Mouse (Mus musculus) liver, embryonic 13.5 days (tissue): ENCODE measurements around the gene Arl15. TPM values are rescaled to one million over a fixed set of nuclear protein-coding genes. Genes with fewer than 3 reads are reported as not detected.

Experiments
- ATAC-seq: fragments of 200-750 bp; cut with Nextera tagmentation; 2 replicates; pipeline ENCODE4 v1.8.0; 2017; ENCODE audit warnings: low read depth, mild to moderate bottlenecking, moderate number of reproducible peaks, moderate library complexity
- DNase-seq: peaks from one replicate; pipeline ENCODE4 v3.0.0; 2022
- H3K27ac ChIP-seq: fragments of 300-500 bp; sonication (generic); 2 replicates; pipeline ENCODE4 v1.5.1; 2015; ENCODE audit warnings: moderate library complexity, mild to moderate bottlenecking, inconsistent platforms
- H3K27me3 ChIP-seq: fragments of 300-500 bp; sonication (generic); 2 replicates; pipeline ENCODE4 v1.6.1; 2015; ENCODE audit warnings: mild to moderate bottlenecking, inconsistent platforms
- H3K36me3 ChIP-seq: fragments of 300-500 bp; sonication (generic); 2 replicates; pipeline ENCODE4 v1.6.1; 2015; ENCODE audit warnings: mild to moderate bottlenecking, inconsistent platforms
- H3K4me1 ChIP-seq: fragments of 300-500 bp; sonication (generic); replicated peaks from 2 replicates; pipeline ENCODE4 v1.6.1; 2015; ENCODE audit warnings: inconsistent platforms
- H3K4me2 ChIP-seq: fragments of 300-500 bp; sonication (generic); 2 replicates; pipeline ENCODE4 v1.6.1; 2015; ENCODE audit warnings: inconsistent platforms, mild to moderate bottlenecking, moderate library complexity
- H3K4me3 ChIP-seq: fragments of 300-500 bp; sonication (generic); replicated peaks from 2 replicates; pipeline ENCODE4 v1.5.1; 2015; ENCODE audit warnings: mild to moderate bottlenecking, inconsistent platforms
- H3K9ac ChIP-seq: fragments of 300-500 bp; sonication (generic); 2 replicates; pipeline ENCODE4 v1.6.1; 2015; ENCODE audit warnings: mild to moderate bottlenecking, inconsistent platforms
- H3K9me3 ChIP-seq: fragments of 300-500 bp; sonication (generic); replicated peaks from 2 replicates; pipeline ENCODE4 v1.6.1; 2016; ENCODE audit warnings: inconsistent platforms
- WGBS: fragments of 180-500 bp; shearing (Covaris S2); methylation state at CpG from one replicate; pipeline ENCODE4 v1.1.7; 2015; ENCODE audit not compliant: insufficient replicate concordance; 5-methylcytosine and 5-hydroxymethylcytosine counted together
- polyA plus RNA-seq: library from polyadenylated mRNA; unstranded; fragments of >200 nt; fragmentation: Nextera tagmentation; extraction: Ambion mirVana; gene quantifications from 2 replicates; pipeline ENCODE4 v1.2.1, GENCODE M21; 2015

The Arl15 gene
- 2.5 and 2.9 TPM in 2 replicates for polyA plus RNA-seq

DNA sequence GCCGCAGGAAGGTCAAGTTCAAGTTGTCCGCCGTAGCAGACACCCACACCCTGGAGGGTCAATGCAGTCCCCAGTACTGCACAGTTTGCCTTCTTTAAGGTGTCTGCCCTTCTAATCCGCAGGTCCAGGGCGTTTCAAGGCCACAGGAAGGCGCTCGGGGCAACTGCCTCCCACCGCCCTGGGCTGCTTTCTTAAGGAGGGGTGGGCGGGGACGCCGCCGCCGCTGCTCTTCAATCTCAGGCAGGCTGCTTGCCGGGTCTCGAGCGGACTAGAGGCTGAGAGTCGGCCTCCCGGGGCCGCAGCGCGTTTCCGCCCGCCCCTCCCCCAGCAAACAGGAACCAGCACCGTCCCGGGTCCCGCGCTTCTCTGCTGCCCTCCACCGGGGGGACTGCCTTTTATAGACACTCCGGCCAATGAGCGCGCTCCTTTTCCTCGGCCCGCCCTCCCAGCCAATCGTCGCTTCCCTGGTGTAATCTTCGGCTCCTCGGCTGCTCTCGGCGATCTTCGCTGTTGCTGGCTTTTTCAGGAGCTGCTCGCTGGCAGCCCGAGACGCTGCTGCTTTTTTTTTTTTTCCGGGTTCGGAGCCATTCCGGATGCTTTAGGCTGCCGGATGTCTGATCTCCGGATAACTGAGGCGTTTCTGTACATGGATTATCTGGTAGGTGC is at the start of gene Arl15:
Arl15 (plus strand) TSS at position 467 of the 666 bp plus-strand sequence.
- H3K27ac ChIP-seq = peak within 1 kb of the TSS; percentile 92
- H3K36me3 ChIP-seq = no peaks in the 10 kb centered on the region
- no peaks in the 10 kb centered on the region for H3K27me3 ChIP-seq
- peak; percentile 95 for DNase-seq
- WGBS = under 1% methylated on average over 49 of the region's 49 CpGs
- H3K4me2 ChIP-seq = peak within 1 kb of the TSS; percentile 93
- H3K4me3 ChIP-seq = peak within 1 kb of the TSS; percentile 91
- peaks cover 39% of the 10 kb centered on the region for H3K4me1 ChIP-seq
- no peaks in the 10 kb centered on the region for H3K9me3 ChIP-seq
- H3K9ac ChIP-seq = peak within 1 kb of the TSS; percentile 95
- ATAC-seq = peak; percentile 95

DNA sequence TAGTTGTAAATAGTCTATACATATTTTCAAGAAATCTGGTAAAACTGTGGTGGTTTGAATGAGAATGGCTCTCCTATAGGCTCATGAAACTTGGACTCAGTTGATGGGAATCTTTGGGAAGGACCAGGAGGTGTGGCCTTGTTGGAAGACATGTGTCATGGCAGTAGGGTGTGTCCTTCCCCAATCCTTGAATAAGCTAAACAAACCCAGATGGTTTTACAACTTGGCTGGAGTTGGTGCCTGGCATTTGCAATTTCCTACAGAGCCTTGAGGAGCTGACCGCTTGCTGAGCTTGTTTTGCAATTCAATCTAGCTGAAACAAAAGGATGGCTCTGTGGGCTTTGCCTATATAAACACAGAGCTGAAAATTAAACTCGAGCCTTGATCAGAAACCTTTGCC is 49.0 kb upstream of the Arl15 start:
- H3K9ac ChIP-seq = no peak overlapping the region
- no peaks in the 10 kb centered on the region for H3K4me1 ChIP-seq
- H3K9me3 ChIP-seq = no peaks in the 10 kb centered on the region
- no peak overlapping the region for H3K27ac ChIP-seq
- WGBS = 51% methylated on average over 2 of the region's 2 CpGs
- no peaks in the 10 kb centered on the region for H3K36me3 ChIP-seq
- no peak overlapping the region for H3K4me3 ChIP-seq
- ATAC-seq = no peak
- H3K27me3 ChIP-seq = no peaks in the 10 kb centered on the region
- no peak for DNase-seq
- no peak overlapping the region for H3K4me2 ChIP-seq

DNA sequence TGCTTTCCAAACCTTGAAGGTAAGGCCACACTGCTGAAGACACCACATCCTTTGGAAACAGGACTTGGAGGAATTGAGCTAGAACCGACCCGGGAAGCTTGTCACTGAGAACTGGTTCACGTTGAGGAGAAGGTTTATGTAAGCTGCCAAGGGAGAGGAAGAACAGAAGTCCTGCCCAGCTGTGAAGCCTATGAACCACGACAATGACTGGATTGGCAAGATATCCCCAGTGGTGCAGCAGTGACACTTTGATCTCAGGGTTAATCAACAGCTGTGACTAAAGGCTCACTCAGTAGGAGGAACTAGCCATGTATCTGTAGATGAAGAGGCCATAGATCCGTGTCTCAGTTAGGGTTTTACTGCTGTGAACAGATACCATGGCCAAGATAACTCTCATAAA is 43.5 kb upstream of the Arl15 start:
- Histone ChIP-seq H3K9ac (no peak overlapping the region), H3K27me3 (no peaks in the 10 kb centered on the region), H3K9me3 (no peaks in the 10 kb centered on the region), H3K36me3 (no peaks in the 10 kb centered on the region), H3K27ac (no peak overlapping the region), H3K4me1 (no peaks in the 10 kb centered on the region), H3K4me2 (no peak overlapping the region), H3K4me3 (no peak overlapping the region)
- ATAC-seq (no peak), DNase-seq (no peak)
- 58% methylated on average over 5 of the region's 5 CpGs for WGBS

DNA sequence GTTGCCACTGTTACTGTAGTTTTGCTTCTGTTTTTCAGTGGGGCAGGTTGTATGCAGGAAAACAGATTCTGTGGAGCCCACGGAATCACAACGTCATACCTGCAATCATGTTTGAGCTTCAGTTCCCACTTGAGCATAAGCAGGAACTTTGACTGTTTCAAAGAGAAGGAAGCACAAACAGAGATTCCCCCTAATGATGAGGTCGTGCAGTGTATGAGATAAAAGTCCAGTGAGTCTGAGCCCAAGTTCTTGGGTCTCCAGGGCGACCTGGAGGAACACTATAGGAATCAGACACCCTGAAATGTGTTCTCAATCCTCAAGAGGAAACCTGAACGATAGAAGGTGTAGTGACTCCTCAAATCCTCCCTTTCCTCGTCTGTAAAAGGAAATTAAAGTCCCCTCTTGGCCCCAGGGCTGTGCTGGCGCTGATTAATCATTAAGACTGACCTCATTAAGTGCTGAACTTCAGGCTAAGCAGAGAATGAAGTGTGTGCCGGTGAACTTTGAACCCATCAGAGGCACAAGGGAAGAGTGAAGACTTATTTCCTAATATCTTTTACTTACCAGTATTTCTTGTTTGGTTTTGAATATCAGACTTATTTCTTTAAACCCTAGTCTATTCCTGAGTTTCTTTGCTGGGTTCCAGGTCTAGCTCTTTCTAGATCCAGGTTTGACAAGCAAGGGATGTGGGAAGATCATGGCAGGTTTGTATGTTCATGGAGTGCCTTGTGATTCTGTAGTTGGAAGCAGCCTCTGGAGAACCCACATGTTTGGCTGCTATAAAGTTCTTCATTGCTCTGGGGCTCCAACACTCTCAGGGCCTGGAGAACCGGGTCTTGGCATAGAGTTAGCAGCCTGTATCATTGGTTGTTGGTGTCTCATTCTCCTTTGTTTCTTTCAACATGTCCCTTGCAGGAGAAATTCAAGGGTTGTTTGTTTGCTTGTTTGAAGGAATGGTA is 39.3 kb upstream of the Arl15 start:
- Histone ChIP-seq H3K4me3 (no peak overlapping the region), H3K27ac (no peak overlapping the region), H3K9ac (no peak overlapping the region), H3K27me3 (no peaks in the 10 kb centered on the region), H3K4me2 (no peak overlapping the region), H3K9me3 (no peaks in the 10 kb centered on the region), H3K4me1 (0 out of 2 replicates have a peak, but pooled peaks cover 4% of the 10 kb centered on the region), H3K36me3 (no peaks in the 10 kb centered on the region)
- 54% methylated on average over 9 of the region's 9 CpGs for WGBS
- no peak for DNase-seq
- ATAC-seq = no peak

DNA sequence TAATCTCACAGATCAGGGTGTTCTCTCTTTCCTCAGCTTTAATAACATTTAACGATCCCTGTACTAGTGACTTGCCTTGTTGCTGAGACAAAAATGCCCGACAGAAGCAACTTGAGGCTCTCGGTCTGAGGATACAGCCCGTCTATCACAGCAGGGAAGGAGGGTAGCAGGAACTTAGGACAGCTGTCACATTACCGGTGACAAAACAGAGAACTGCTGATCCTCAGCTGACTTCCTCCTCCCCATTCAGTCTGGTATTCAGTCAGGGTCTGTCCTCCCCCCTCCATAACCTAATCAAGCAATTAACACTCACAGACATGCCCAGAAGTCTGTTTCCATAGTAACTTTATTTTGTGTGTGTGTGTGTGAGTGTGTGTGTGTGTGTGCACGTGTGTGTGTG is 38.5 kb upstream of the Arl15 start:
- DNase-seq (no peak), ATAC-seq (no peak)
- no peak overlapping the region for H3K9ac ChIP-seq
- H3K4me3 ChIP-seq = no peak overlapping the region
- 0 out of 2 replicates have a peak, but pooled peaks cover 4% of the 10 kb centered on the region for H3K4me1 ChIP-seq
- H3K9me3 ChIP-seq = no peaks in the 10 kb centered on the region
- H3K36me3 ChIP-seq = no peaks in the 10 kb centered on the region
- H3K4me2 ChIP-seq = no peak overlapping the region
- no peaks in the 10 kb centered on the region for H3K27me3 ChIP-seq
- H3K27ac ChIP-seq = no peak overlapping the region
- WGBS = 30% methylated on average over 6 of the region's 6 CpGs

DNA sequence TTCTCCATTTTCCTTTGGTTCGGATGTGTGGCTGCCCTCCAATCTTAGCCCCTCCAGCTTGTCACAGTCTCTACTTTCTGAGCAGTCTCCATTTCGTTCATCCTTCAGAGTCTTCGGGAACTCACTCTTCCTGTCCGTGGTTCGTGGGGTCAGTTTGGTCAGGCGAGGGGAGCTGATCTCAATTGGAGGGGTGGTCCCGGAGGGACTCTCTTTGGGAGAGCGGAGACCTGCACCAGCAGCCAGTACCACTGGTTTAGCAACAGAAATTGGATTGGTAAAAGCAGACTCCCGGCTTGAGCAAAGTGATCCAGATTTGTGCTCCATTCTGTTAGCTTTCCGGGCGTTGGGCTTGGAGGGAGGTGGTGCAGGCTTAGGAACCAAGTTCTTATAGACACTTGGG is 32.6 kb upstream of the Arl15 start:
- Histone ChIP-seq H3K9me3 (no peaks in the 10 kb centered on the region), H3K27me3 (no peaks in the 10 kb centered on the region), H3K4me1 (peaks cover 7% of the 10 kb centered on the region; the same call in 1 of the 2 replicates), H3K36me3 (no peaks in the 10 kb centered on the region), H3K4me2 (no peak overlapping the region), H3K4me3 (no peak overlapping the region), H3K9ac (no peak overlapping the region), H3K27ac (no peak overlapping the region)
- WGBS = 76% methylated on average over 11 of the region's 11 CpGs
- DNase-seq (no peak), ATAC-seq (no peak)

DNA sequence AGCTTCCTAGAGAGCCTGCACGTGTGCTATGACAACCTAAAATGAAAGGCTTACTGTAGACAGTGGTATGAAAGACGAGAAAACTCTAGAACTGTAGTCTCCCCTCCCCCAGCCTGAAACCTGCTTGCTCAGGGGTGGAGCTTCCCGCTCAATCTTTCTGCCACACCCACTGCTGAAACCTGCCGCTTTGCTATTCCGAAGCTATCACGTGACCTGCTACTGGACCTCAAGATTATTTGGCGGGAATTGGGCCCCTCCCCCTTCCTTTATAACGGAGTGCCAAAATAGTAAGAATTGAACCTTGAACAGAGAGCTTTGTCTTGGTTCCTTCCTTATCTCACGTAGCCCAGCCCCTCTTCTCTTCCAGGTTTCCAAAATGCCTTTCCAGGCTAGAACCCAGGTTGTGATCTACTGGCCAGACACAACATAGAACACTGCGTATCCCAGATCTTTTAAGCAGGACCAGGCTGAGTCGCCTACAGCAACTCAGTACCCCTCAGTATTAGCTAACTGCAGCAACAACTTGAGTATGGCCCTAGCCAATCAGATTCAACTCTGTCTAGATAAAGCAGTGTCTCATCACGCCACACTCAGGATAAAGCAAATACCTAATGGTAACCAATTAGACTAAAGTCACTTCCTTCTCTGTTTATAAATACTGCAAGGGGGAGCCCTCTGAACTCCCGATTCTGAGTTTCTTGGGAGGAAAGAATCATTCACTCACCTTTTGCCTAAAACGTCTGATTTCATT is 31.4 kb upstream of the Arl15 start:
- Histone ChIP-seq H3K9me3 (no peaks in the 10 kb centered on the region), H3K4me3 (no peak overlapping the region), H3K27ac (no peak overlapping the region), H3K4me1 (peaks cover 4% of the 10 kb centered on the region; the same call in 1 of the 2 replicates), H3K27me3 (no peaks in the 10 kb centered on the region), H3K4me2 (no peak overlapping the region), H3K36me3 (no peaks in the 10 kb centered on the region), H3K9ac (no peak overlapping the region)
- ATAC-seq (no peak), DNase-seq (peak; percentile 5)
- 63% methylated on average over 14 of the region's 14 CpGs for WGBS

DNA sequence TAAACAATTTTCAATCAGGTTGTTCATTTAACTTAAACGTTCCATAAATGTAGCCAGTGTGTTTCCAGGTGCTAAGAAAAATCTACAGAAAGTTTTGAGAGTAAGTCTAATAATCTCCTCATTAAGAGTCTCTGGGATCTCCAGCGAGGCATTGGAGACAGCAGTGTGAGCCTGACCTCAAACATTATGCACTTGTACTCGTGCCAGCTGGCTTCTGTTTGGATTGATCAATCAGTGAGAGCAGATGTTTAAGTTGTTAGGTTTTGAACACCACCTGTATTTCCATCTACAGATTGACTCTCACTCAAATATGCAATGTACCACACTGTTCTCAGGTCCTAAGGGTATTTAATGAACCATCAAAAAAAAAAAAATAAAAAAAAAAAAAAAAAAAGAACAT is 28.9 kb upstream of the Arl15 start:
- ATAC-seq = no peak
- no peak for DNase-seq

DNA sequence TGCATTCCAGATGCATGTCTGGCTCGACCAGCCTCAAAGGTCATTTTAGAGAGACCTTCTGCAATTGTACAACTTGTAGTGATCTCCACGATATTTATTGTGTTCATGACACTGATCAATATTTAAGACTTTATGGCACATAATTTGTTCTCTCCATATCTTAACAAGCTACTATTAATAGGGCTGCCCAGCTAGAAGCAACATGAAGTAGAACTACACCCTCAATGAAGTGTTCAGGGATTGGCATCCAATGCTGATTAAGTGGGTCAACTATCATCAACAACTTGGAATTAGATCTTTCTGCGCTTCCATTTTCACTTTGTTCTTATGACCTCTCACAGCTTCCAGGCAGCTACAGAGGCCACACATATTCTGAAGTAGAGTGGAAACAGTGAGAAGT is 24.5 kb upstream of the Arl15 start:
- Histone ChIP-seq H3K4me3 (no peak overlapping the region), H3K9ac (no peak overlapping the region), H3K9me3 (no peaks in the 10 kb centered on the region), H3K36me3 (no peaks in the 10 kb centered on the region), H3K4me1 (no peaks in the 10 kb centered on the region; the same call in 1 of the 2 replicates), H3K27ac (no peak overlapping the region), H3K4me2 (no peak overlapping the region), H3K27me3 (no peaks in the 10 kb centered on the region)
- 75% methylated on average over 3 of the region's 3 CpGs for WGBS
- DNase-seq = no peak
- no peak for ATAC-seq

More for the DNA sequence above, 28.9 kb upstream of the Arl15 start:
- no peak overlapping the region for H3K9ac ChIP-seq
- H3K4me3 ChIP-seq = no peak overlapping the region
- H3K27ac ChIP-seq = no peak overlapping the region
- no peaks in the 10 kb centered on the region for H3K27me3 ChIP-seq
- no peak overlapping the region for H3K4me2 ChIP-seq
- H3K36me3 ChIP-seq = no peaks in the 10 kb centered on the region
- no peaks in the 10 kb centered on the region for H3K9me3 ChIP-seq
- WGBS = 56% methylated on average over 3 of the region's 3 CpGs
- peaks cover 3% of the 10 kb centered on the region; the same call in 1 of the 2 replicates for H3K4me1 ChIP-seq

DNA sequence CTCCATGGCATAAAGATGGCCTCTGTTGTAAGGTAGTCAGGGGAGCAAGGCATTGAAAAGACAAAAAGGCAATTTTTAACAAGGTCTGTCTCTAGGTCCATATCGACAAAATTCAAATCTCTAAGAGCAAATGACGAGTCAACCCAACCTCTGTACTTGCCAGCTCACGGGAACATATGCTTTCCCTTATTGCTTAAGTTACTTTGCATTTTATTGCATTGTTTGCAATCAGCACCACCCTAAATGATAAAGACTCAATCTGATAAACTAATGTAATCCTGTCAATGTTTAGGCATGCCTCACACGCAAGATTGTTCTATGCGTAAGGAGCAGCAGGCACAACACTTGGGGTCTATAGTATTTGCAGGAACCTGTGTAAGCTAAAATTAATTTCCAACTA is 24.0 kb upstream of the Arl15 start:
- 84% methylated on average over 5 of the region's 5 CpGs for WGBS
- no peak overlapping the region for H3K27ac ChIP-seq
- no peak for DNase-seq
- H3K36me3 ChIP-seq = no peaks in the 10 kb centered on the region
- no peaks in the 10 kb centered on the region; the same call in 1 of the 2 replicates for H3K4me1 ChIP-seq
- H3K9ac ChIP-seq = no peak overlapping the region
- H3K4me3 ChIP-seq = no peak overlapping the region
- no peaks in the 10 kb centered on the region for H3K9me3 ChIP-seq
- no peaks in the 10 kb centered on the region for H3K27me3 ChIP-seq
- ATAC-seq = no peak
- no peak overlapping the region for H3K4me2 ChIP-seq

DNA sequence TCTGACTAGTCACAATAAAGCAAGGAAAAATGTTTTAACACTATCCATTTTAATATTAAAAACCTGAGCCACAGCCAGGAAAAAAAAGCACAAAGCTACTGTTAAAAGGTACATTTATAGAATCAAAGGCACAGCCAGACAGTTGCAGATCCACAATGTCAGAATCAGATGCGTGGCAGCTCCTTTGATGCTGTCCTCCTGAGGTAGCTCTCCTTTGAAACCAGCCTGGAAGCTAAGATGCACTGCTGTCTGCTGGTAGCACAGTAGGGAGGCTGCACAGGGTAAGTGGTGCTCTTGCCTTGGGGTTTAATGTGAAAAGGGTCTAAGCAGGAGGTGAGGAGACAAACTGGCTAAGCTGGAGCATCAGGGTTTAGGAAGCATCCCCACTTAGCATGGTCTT is 23.0 kb upstream of the Arl15 start:
- no peaks in the 10 kb centered on the region for H3K27me3 ChIP-seq
- no peaks in the 10 kb centered on the region; the same call in 1 of the 2 replicates for H3K4me1 ChIP-seq
- no peak for ATAC-seq
- no peak overlapping the region for H3K27ac ChIP-seq
- no peak overlapping the region for H3K4me3 ChIP-seq
- no peak overlapping the region for H3K9ac ChIP-seq
- H3K36me3 ChIP-seq = no peaks in the 10 kb centered on the region
- DNase-seq = no peak
- H3K9me3 ChIP-seq = no peaks in the 10 kb centered on the region
- H3K4me2 ChIP-seq = no peak overlapping the region
- WGBS = 25% methylated on average over 1 of the region's 1 CpGs
